8 mouse cellular contexts compared by ENCODE assay signal in the genomic region with DNA sequence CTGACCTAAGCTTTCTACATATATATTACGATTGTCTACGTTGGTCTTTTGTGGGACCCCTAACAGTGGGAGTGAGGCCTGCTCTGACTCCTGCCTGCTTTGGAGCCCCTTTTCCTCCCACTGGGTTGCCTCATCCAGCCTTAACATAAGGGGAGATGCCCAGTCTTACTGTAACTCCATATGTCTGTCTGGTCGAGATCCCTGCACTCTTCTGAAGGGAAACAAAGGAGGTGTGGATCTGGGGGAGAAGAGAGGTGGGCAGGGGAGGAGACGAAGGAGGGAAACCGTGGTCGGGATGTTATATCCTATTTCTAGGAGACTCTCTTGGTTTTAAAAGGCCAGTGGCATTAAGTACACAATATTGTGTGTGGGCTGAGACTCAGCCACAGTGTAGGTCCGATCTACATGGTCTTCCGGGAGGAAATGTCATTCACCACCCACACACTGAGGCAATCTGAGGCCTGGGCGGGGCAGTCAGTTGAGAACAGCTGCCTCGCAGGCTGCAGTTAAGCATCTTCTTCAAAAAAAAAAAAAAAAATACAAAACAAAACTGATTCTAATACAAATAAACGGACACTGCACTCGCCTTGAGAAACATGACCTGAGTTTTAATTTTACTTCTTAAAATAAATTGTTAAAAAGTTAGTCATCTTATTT. TPM values are rescaled to one million over a fixed set of nuclear protein-coding genes. Genes with fewer than 3 reads are reported as not detected.
A peak's percentile ranks its signal among the peaks of the same experiment; 100 is the strongest.
DNase-seq lines count a peak whose midpoint lies in the region; ATAC-seq and TF ChIP-seq lines count a peak whose summit lies in the region.

No protein-coding gene starts in this region.

- no peak overlapping the region for H3K9ac ChIP-seq in kidney, embryonic 15.5 days
- H3K9ac ChIP-seq in forebrain, embryonic 12.5 days = no peak overlapping the region

- H3K27ac ChIP-seq in kidney, embryonic 15.5 days = peak overlapping the region; percentile 71; the same call in 1 of the 2 replicates
- no peak overlapping the region for H3K27ac ChIP-seq in spleen, adult 2 months (ENCODE audit: insufficient read depth, low read length)
- no peak overlapping the region for H3K27ac ChIP-seq in forebrain, embryonic 12.5 days

- peaks cover 10% of the 10 kb centered on the region for H3K4me1 ChIP-seq in kidney, embryonic 15.5 days
- H3K4me1 ChIP-seq in spleen, adult 2 months (ENCODE audit: control insufficient read depth, insufficient read depth, insufficient read length) = peaks cover 3% of the 10 kb centered on the region; the same call in 1 of the 2 replicates
- peaks cover 5% of the 10 kb centered on the region for H3K4me1 ChIP-seq in forebrain, embryonic 12.5 days

- no peaks in the 10 kb centered on the region for H3K9me3 ChIP-seq in kidney, embryonic 15.5 days (replicated peaks)
- H3K9me3 ChIP-seq in forebrain, embryonic 12.5 days = no peaks in the 10 kb centered on the region

- no peak overlapping the region for H3K4me3 ChIP-seq in kidney, embryonic 15.5 days (replicated peaks)
- no peak overlapping the region for H3K4me3 ChIP-seq in spleen, adult 2 months (ENCODE audit: extremely low read depth, insufficient read depth, insufficient read length)
- H3K4me3 ChIP-seq in forebrain, embryonic 12.5 days (replicated peaks) = no peak overlapping the region

- H3K4me2 ChIP-seq in kidney, embryonic 15.5 days = no peak overlapping the region
- no peak overlapping the region for H3K4me2 ChIP-seq in forebrain, embryonic 12.5 days

- ATAC-seq in kidney, embryonic 15.5 days (replicated peaks; ENCODE audit: low FRiP score) = peak; percentile 85
- ATAC-seq in hematopoietic stem cell, adult 5-6 weeks (replicated peaks in 1 of 2; ENCODE audit: insufficient read depth in 1 of 2, low FRiP score in 2 of 2, low TSS enrichment in 1 of 2, low read depth in 1 of 2, poor library complexity in 2 of 2, severe bottlenecking in 2 of 2) = peak; percentile 7 to 78; a peak in 2 of 4 replicates
- ATAC-seq in forebrain, embryonic 12.5 days (ENCODE audit: low FRiP score) = no peak

- TF ChIP-seq POLR2A in spleen, adult 2 months (IDR thresholded peaks at IDR 0.05; ENCODE audit: low read depth, low read length) = no peak

- no peak for DNase-seq in kidney, adult 18-20 months
- peak; percentile 38 for DNase-seq in T-cell, adult 2 months (ENCODE audit: low spot score)
- peak; percentile 29 to 51 for DNase-seq in spleen, adult 2 months (ENCODE audit: low read depth in 1 of 2, low spot score in 2 of 2)
- DNase-seq in right cerebral cortex, postnatal 14 days = no peak
- no peak for DNase-seq in right cerebral cortex, adult 2 months (ENCODE audit: low spot score in 2 of 2)

- no peak for TF ChIP-seq CTCF in spleen, adult 2 months (IDR thresholded peaks at IDR 0.05; ENCODE audit: extremely low read depth, insufficient read depth, insufficient read length, insufficient replicate concordance)

- no peaks in the 10 kb centered on the region for H3K36me3 ChIP-seq in kidney, embryonic 15.5 days
- no peaks in the 10 kb centered on the region for H3K36me3 ChIP-seq in spleen, adult 2 months (ENCODE audit: control insufficient read depth, insufficient read depth, low read length)
- no peaks in the 10 kb centered on the region for H3K36me3 ChIP-seq in forebrain, embryonic 12.5 days (replicated peaks)

- no peaks in the 10 kb centered on the region for H3K27me3 ChIP-seq in kidney, embryonic 15.5 days
- no peaks in the 10 kb centered on the region for H3K27me3 ChIP-seq in spleen, adult 2 months (ENCODE audit: control insufficient read depth, insufficient read depth, low read length)
- no peaks in the 10 kb centered on the region for H3K27me3 ChIP-seq in forebrain, embryonic 12.5 days

- WGBS in kidney, embryonic 15.5 days = 33% methylated on average over 12 of the region's 12 CpGs
- WGBS in spleen, adult 2 months = 45% methylated on average over 12 of the region's 12 CpGs
- 82% methylated on average over 12 of the region's 12 CpGs for WGBS in forebrain, embryonic 12.5 days

RNA-seq across cellular contexts. Expression of a gene that starts 20.0 kb away (rescaled TPM):
- polyA plus RNA-seq in kidney, embryonic 15.5 days (2015; fragmentation: Nextera tagmentation; extraction: Ambion mirVana) = 1.6 TPM in 2 replicates
- 0.06 and 0.45 TPM in 2 replicates for total RNA-seq in hematopoietic stem cell, adult 5-6 weeks (2017)
- 0.74 and 0.77 TPM in 2 replicates for polyA plus RNA-seq in spleen, adult 2 months (2012; rRNA removed)
- polyA plus RNA-seq in forebrain, embryonic 12.5 days (2016; fragmentation: Nextera tagmentation; extraction: Ambion mirVana) = 0.14 and 0.26 TPM in 2 replicates

Comparison
In these comparisons a context has a peak if more than half of its experiments do, and no peak if none do; other contexts are left out.
1. DNase-seq: peak in T-cell, adult 2 months (single experiment) and spleen, adult 2 months (2 of 2); none in kidney, adult 18-20 months (single experiment), right cerebral cortex, postnatal 14 days (single experiment) and right cerebral cortex, adult 2 months (0 of 2).